Mouse (Mus musculus): ENCODE measurements at regions not wholly inside any gene's neighbourhood (a gene's known extent, or its start where the extent isn't known, plus 50 kb on each side); places are given as distances from the start of the nearest gene placed in this dataset.

GRCm38 (mm10) chr15:38608207-38608870 is 1183.0 kb downstream of the 4930447A16Rik start:
- DNase-seq (ENCODE audit: low read depth, low spot score), result no peak

- DNase-seq (ENCODE audit: low read depth, low spot score), result no peak
Observed at GRCm38 (mm10) chr15:38609522-38609921, 1184.2 kb downstream of the 4930447A16Rik start.

All from CD4-positive, CD25-positive, alpha-beta regulatory T cell, adult 2 months (primary cell).